Mouse (Mus musculus) midbrain, embryonic 16.5 days (tissue): ENCODE measurements at regions not wholly inside any gene's neighbourhood (a gene's known extent, or its start where the extent isn't known, plus 50 kb on each side); places are given as distances from the start of the nearest gene placed in this dataset.

ENCODE experiments used
- ATAC-seq: fragments of 200-750 bp; cut with Nextera tagmentation; 2 replicates; pipeline ENCODE4 v1.8.0; 2017; ENCODE audit warnings: moderate TSS enrichment
- H3K27ac ChIP-seq: fragments of 300-500 bp; sonication (generic); 2 replicates; pipeline ENCODE4 v1.5.1; 2014; ENCODE audit warnings: mild to moderate bottlenecking, low read length, mixed read lengths
- H3K27me3 ChIP-seq: fragments of 300-500 bp; sonication (generic); 2 replicates; pipeline ENCODE4 v1.6.1; 2014; ENCODE audit warnings: low read depth, low read length, mixed read lengths; ENCODE audit not compliant: control insufficient read depth, insufficient read depth
- H3K36me3 ChIP-seq: fragments of 300-500 bp; sonication (generic); 2 replicates; pipeline ENCODE4 v1.6.1; 2014; ENCODE audit warnings: mild to moderate bottlenecking, low read length, moderate library complexity, mixed read lengths; ENCODE audit not compliant: control insufficient read depth, insufficient read depth
- H3K4me1 ChIP-seq: fragments of 300-500 bp; sonication (generic); 2 replicates; pipeline ENCODE4 v1.6.1; 2014; ENCODE audit warnings: mild to moderate bottlenecking, low read length, mixed read lengths; ENCODE audit not compliant: control insufficient read depth, insufficient read depth
- H3K4me2 ChIP-seq: fragments of 300-500 bp; sonication (generic); 2 replicates; pipeline ENCODE4 v1.6.1; 2014; ENCODE audit warnings: mild to moderate bottlenecking, low read length, mixed read lengths
- H3K4me3 ChIP-seq: fragments of 300-500 bp; sonication (generic); 2 replicates; pipeline ENCODE4 v1.5.1; 2014; ENCODE audit warnings: low read depth, mild to moderate bottlenecking, low read length, moderate library complexity, mixed read lengths
- H3K9ac ChIP-seq: fragments of 300-500 bp; sonication (generic); 2 replicates; pipeline ENCODE4 v1.6.1; 2014; ENCODE audit warnings: low read depth, low read length, mixed read lengths
- H3K9me3 ChIP-seq: fragments of 300-500 bp; sonication (generic); replicated peaks from 2 replicates; pipeline ENCODE4 v1.6.1; 2014; ENCODE audit warnings: mild to moderate bottlenecking, low read length, mixed read lengths; ENCODE audit not compliant: control insufficient read depth, poor library complexity, severe bottlenecking
- WGBS: fragments of 180-500 bp; shearing (Covaris S2); extraction: QIAGEN DNeasy Blood & Tissue Kit; methylation state at CpG from one replicate; pipeline ENCODE4 v1.1.7; 2014; 5-methylcytosine and 5-hydroxymethylcytosine counted together

- H3K27me3 ChIP-seq, result no peaks in the 10 kb centered on the region
- no peak overlapping the region for H3K4me2 ChIP-seq
- H3K9me3 ChIP-seq, result no peaks in the 10 kb centered on the region
- H3K9ac ChIP-seq, result no peak overlapping the region
- no peaks in the 10 kb centered on the region for H3K4me1 ChIP-seq
- H3K36me3 ChIP-seq, result no peaks in the 10 kb centered on the region
- H3K4me3 ChIP-seq, result no peak overlapping the region
- 89% methylated on average over 5 of the region's 5 CpGs for WGBS
- no peak for ATAC-seq
- no peak overlapping the region for H3K27ac ChIP-seq
These were observed 310.1 kb upstream of the Actbl2 start for GRCm38 (mm10) chr13:110944683-110945082.

- H3K4me2 ChIP-seq, result no peak overlapping the region
- no peak for ATAC-seq
- WGBS, result 84% methylated on average over 5 of the region's 5 CpGs
- H3K4me3 ChIP-seq, result no peak overlapping the region
- no peaks in the 10 kb centered on the region for H3K36me3 ChIP-seq
- H3K27ac ChIP-seq, result no peak overlapping the region
- H3K27me3 ChIP-seq, result no peaks in the 10 kb centered on the region
- peaks cover 4% of the 10 kb centered on the region; the same call in 1 of the 2 replicates for H3K9me3 ChIP-seq
- H3K4me1 ChIP-seq, result no peaks in the 10 kb centered on the region
- H3K9ac ChIP-seq, result no peak overlapping the region
These were observed 294.6 kb upstream of the Actbl2 start for GRCm38 (mm10) chr13:110960212-110960611.

GRCm38 (mm10) chr13:110967109-110967508 is 287.7 kb upstream of the Actbl2 start:
- WGBS, result 52% methylated on average over 8 of the region's 8 CpGs
- H3K4me1 ChIP-seq, result no peaks in the 10 kb centered on the region; the same call in 1 of the 2 replicates
- H3K36me3 ChIP-seq, result no peaks in the 10 kb centered on the region
- no peak overlapping the region for H3K9ac ChIP-seq
- ATAC-seq, result no peak
- no peaks in the 10 kb centered on the region for H3K9me3 ChIP-seq
- H3K4me3 ChIP-seq, result no peak overlapping the region
- no peak overlapping the region for H3K27ac ChIP-seq
- no peaks in the 10 kb centered on the region for H3K27me3 ChIP-seq
- no peak overlapping the region for H3K4me2 ChIP-seq

- peak; percentile 99 for ATAC-seq
- no peak overlapping the region for H3K4me3 ChIP-seq
- H3K9me3 ChIP-seq, result no peaks in the 10 kb centered on the region
- no peaks in the 10 kb centered on the region for H3K36me3 ChIP-seq
- H3K9ac ChIP-seq, result no peak overlapping the region
- no peak overlapping the region for H3K4me2 ChIP-seq
- H3K27ac ChIP-seq, result no peak overlapping the region
- no peaks in the 10 kb centered on the region for H3K27me3 ChIP-seq
- WGBS, result 55% methylated on average over 5 of the region's 5 CpGs
- H3K4me1 ChIP-seq, result no peaks in the 10 kb centered on the region; the same call in 1 of the 2 replicates
These were observed 286.9 kb upstream of the Actbl2 start for GRCm38 (mm10) chr13:110967626-110968506.

- no peaks in the 10 kb centered on the region for H3K9me3 ChIP-seq
- no peaks in the 10 kb centered on the region for H3K27me3 ChIP-seq
- H3K4me1 ChIP-seq, result no peaks in the 10 kb centered on the region; the same call in 1 of the 2 replicates
- no peak overlapping the region for H3K9ac ChIP-seq
- WGBS, result 37% methylated on average over 7 of the region's 7 CpGs
- no peak overlapping the region for H3K4me3 ChIP-seq
- ATAC-seq, result peak; percentile 50; the same call in 1 of the 2 replicates
- no peak overlapping the region for H3K27ac ChIP-seq
- H3K36me3 ChIP-seq, result no peaks in the 10 kb centered on the region
- no peak overlapping the region for H3K4me2 ChIP-seq
These were observed 286.3 kb upstream of the Actbl2 start for GRCm38 (mm10) chr13:110968507-110968905.

- ATAC-seq, result no peak
- Histone ChIP-seq H3K9ac (no peak overlapping the region), H3K4me2 (no peak overlapping the region), H3K9me3 (no peaks in the 10 kb centered on the region), H3K4me3 (no peak overlapping the region), H3K36me3 (no peaks in the 10 kb centered on the region), H3K27me3 (no peaks in the 10 kb centered on the region), H3K4me1 (no peaks in the 10 kb centered on the region), H3K27ac (no peak overlapping the region)
- 92% methylated on average over 5 of the region's 5 CpGs for WGBS
These were observed 277.4 kb upstream of the Actbl2 start for GRCm38 (mm10) chr13:110977379-110977778.

GRCm38 (mm10) chr13:110978022-110978421 is 276.8 kb upstream of the Actbl2 start:
- ATAC-seq, result no peak
- H3K4me3 ChIP-seq, result no peak overlapping the region
- no peaks in the 10 kb centered on the region for H3K36me3 ChIP-seq
- H3K9me3 ChIP-seq, result no peaks in the 10 kb centered on the region
- whole genome bisulfite sequencing, result 90% methylated on average over 3 of the region's 3 CpGs
- no peak overlapping the region for H3K27ac ChIP-seq
- H3K9ac ChIP-seq, result no peak overlapping the region
- no peaks in the 10 kb centered on the region for H3K27me3 ChIP-seq
- no peaks in the 10 kb centered on the region for H3K4me1 ChIP-seq
- no peak overlapping the region for H3K4me2 ChIP-seq

GRCm38 (mm10) chr13:110990677-110991076 is 264.1 kb upstream of the Actbl2 start:
- Histone ChIP-seq H3K4me1 (no peaks in the 10 kb centered on the region), H3K27me3 (no peaks in the 10 kb centered on the region), H3K9ac (no peak overlapping the region), H3K4me2 (no peak overlapping the region), H3K36me3 (no peaks in the 10 kb centered on the region), H3K4me3 (no peak overlapping the region), H3K9me3 (no peaks in the 10 kb centered on the region), H3K27ac (no peak overlapping the region)
- 91% methylated on average over 2 of the region's 2 CpGs for WGBS
- no peak for ATAC-seq

- ATAC-seq, result no peak
- Histone ChIP-seq H3K4me3 (no peak overlapping the region), H3K36me3 (no peaks in the 10 kb centered on the region), H3K9ac (no peak overlapping the region), H3K9me3 (no peaks in the 10 kb centered on the region), H3K27ac (no peak overlapping the region), H3K4me1 (no peaks in the 10 kb centered on the region), H3K4me2 (no peak overlapping the region), H3K27me3 (no peaks in the 10 kb centered on the region)
- 82% methylated on average over 2 of the region's 2 CpGs for WGBS
These were observed 263.7 kb upstream of the Actbl2 start for GRCm38 (mm10) chr13:110991121-110991520.
